8 mouse cellular contexts compared by ENCODE assay signal in the genomic region with DNA sequence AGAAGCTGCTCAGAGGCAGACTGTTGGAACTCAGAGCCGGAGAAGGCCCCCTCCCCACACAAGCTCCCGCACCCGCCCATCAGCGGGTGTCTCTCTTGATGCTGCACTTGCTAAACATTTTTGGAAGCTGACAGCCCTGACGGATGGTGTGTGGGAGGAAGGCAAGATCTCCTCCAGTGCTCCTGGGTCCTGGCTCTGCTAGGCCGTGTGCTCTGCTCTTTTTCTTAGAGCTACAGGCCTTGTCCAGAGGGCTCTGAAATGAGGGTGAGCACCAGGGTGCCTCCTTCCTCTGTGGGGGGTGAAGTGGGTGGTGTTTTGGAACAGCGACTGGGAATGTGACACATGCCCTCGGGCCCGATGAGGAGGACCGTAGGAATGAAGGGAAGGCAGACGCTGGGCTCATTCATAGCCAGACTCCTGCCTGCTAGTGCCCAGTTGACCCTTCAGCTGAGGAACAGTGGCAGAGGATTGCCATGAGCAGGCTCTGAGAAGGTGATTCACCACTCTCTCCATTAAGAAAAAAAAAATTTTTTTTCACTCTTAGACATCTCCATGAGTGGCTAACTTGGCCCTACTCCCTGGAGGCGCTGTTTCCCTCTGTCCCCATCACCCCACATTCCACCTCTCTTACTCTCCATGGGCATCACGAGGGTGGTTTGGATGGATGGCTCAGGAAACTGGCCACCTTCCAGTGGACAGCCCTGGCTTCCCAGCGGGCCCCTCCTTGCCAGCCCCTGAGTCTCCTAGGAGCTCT.
DNase-seq lines count a peak whose midpoint lies in the region; ATAC-seq and TF ChIP-seq lines count a peak whose summit lies in the region.

No protein-coding gene starts in this region.

- H3K4me3 ChIP-seq in kidney, adult 2 months (ENCODE audit: insufficient read depth, low read depth, low read length) = 0 out of 2 replicates have a peak overlapping the region, but pooled peaks have one; percentile 1
- H3K4me3 ChIP-seq in midbrain, postnatal 0 days (ENCODE audit: low read depth, low read length) = peak overlapping the region; percentile 68

- H3K27ac ChIP-seq in kidney, adult 2 months (ENCODE audit: insufficient read depth, low read depth, low read length) = peak overlapping the region; percentile 32; the same call in 1 of the 2 replicates
- no peak overlapping the region for H3K27ac ChIP-seq in midbrain, postnatal 0 days (ENCODE audit: low read depth, low read length)

- H3K4me2 ChIP-seq in midbrain, postnatal 0 days (ENCODE audit: low read depth, low read length, poor library complexity, severe bottlenecking) = peak overlapping the region; percentile 77

- peak; percentile 46 for DNase-seq in kidney, adult 2 months
- DNase-seq in kidney, postnatal 36 days = no peak
- DNase-seq in brain, embryonic 14.5 days (ENCODE audit: low read depth) = peak; percentile 41
- peak; percentile 41 to 60 for DNase-seq in heart, adult 18-20 months
- DNase-seq in kidney, postnatal 14 days = peak; percentile 24
- peak; percentile 57 for DNase-seq in midbrain, postnatal 0 days (ENCODE audit: low spot score)
- no peak for DNase-seq in thymus, postnatal 0 days (ENCODE audit: low spot score)
- no peak for DNase-seq in gastrocnemius, adult 18-20 months (ENCODE audit: low spot score)

- no peak for TF ChIP-seq POLR2A in kidney, adult 2 months (IDR thresholded peaks at IDR 0.05; ENCODE audit: low read depth, low read length)
- no peak for TF ChIP-seq POLR2A in brain, embryonic 14.5 days (IDR thresholded peaks at IDR 0.05; ENCODE audit: borderline replicate concordance, extremely low read depth, insufficient read depth, insufficient read length, poor library complexity, severe bottlenecking)

- H3K36me3 ChIP-seq in kidney, adult 2 months (ENCODE audit: control insufficient read depth, insufficient read depth, low read length) = no peaks in the 10 kb centered on the region
- H3K36me3 ChIP-seq in midbrain, postnatal 0 days (ENCODE audit: insufficient read depth, low read length) = no peaks in the 10 kb centered on the region

- no peak for ATAC-seq in midbrain, postnatal 0 days (ENCODE audit: low FRiP score)

- H3K9me3 ChIP-seq in midbrain, postnatal 0 days (ENCODE audit: low read length) = no peaks in the 10 kb centered on the region

- TF ChIP-seq CTCF in kidney, adult 2 months (conservative IDR thresholded peaks at IDR 0.05; ENCODE audit: insufficient read depth, insufficient read length, low read depth, low read length) = no peak
- TF ChIP-seq CTCF in brain, embryonic 14.5 days (IDR thresholded peaks at IDR 0.05; ENCODE audit: borderline replicate concordance, extremely low read depth, insufficient read depth, insufficient read length) = no peak
- TF ChIP-seq CTCF in midbrain, postnatal 0 days (IDR thresholded peaks at IDR 0.05) = peak; percentile 4; the same call in 1 of the 2 replicates

- no peaks in the 10 kb centered on the region for H3K27me3 ChIP-seq in kidney, adult 2 months (replicated peaks; ENCODE audit: control insufficient read depth, insufficient read depth, low read length)
- no peaks in the 10 kb centered on the region; the same call in 1 of the 2 replicates for H3K27me3 ChIP-seq in midbrain, postnatal 0 days (ENCODE audit: insufficient read depth, low read length)

- 21% methylated on average over 14 of the region's 14 CpGs for WGBS in kidney, adult 2 months
- 51% methylated on average over 14 of the region's 14 CpGs for WGBS in midbrain, postnatal 0 days

- peak overlapping the region; percentile 84; the same call in 1 of the 2 replicates for H3K9ac ChIP-seq in midbrain, postnatal 0 days (replicated peaks; ENCODE audit: low read length, poor library complexity, severe bottlenecking)

- H3K4me1 ChIP-seq in kidney, adult 2 months (ENCODE audit: control insufficient read depth, insufficient read depth, low read length) = peaks cover 8% of the 10 kb centered on the region; the same call in 1 of the 2 replicates
- H3K4me1 ChIP-seq in midbrain, postnatal 0 days (ENCODE audit: insufficient read depth, low read length) = peaks cover 8% of the 10 kb centered on the region

Comparison
In these comparisons a context has a peak if more than half of its experiments do, and no peak if none do; other contexts are left out.
1. DNase-seq: peak in kidney, adult 2 months (single experiment), brain, embryonic 14.5 days (single experiment), heart, adult 18-20 months (2 of 2), kidney, postnatal 14 days (single experiment) and midbrain, postnatal 0 days (single experiment); none in kidney, postnatal 36 days (0 of 2), thymus, postnatal 0 days (single experiment) and gastrocnemius, adult 18-20 months (single experiment).